Mouse (Mus musculus) brain, adult 2 months (tissue): ENCODE measurements around the gene Arhgap42.

Experiments
- DNase-seq: peaks from one replicate; pipeline ENCODE4 v3.0.0; 2011; ENCODE audit warnings: low read depth, low spot score

Arhgap42 gene

GRCm38 (mm10) chr9:9143102-9143501 lies 95.8 kb downstream of the Arhgap42 start:
- no peak for DNase-seq

GRCm38 (mm10) chr9:9142561-9142960 lies 96.3 kb downstream of the Arhgap42 start:
- no peak for DNase-seq

DNA sequence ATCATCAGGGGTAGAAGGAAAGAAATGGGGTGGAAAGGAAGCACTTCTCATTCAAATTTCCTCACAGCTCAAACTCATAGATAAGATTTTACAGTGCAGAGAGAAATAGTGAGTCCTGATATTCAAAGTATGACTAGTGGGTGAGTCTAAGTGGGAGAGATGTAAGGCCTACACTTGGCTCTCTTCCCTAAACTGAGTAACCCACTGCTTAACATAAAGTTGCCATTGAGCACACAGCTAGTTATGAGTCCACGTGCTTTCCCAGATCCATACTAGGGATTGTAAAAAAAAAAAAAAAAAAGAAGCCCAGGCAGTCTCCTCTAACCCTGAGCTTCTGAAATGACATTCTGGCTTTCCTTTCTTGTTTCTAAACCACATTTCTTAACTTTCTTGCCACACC lies 96.8 kb downstream of the Arhgap42 start:
- peak; percentile 23 for DNase-seq

GRCm38 (mm10) chr9:9128996-9129694 lies 109.8 kb downstream of the Arhgap42 start:
- DNase-seq: no peak

- peak; percentile 26 for DNase-seq
These were observed 111.7 kb downstream of the Arhgap42 start for GRCm38 (mm10) chr9:9127041-9127755.

DNA sequence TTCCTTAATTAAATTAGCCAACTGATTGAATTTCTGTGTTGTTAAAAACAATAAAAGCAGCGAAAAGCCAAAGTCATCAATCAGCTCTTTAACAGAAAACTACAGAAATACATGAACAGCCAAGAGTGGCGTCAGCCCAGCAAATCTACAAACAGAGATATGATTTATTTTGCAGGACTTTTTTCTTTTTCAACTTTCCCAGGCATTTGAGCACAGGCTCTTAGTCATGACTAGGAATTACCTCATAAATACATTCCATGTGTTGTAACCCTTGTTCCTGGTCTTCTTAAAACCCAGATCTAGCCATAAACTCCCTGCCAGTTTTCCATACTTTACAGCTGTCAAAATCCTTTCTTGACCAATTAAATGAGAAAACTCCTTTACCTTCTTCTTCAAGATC lies 114.7 kb downstream of the Arhgap42 start:
- no peak for DNase-seq

DNA sequence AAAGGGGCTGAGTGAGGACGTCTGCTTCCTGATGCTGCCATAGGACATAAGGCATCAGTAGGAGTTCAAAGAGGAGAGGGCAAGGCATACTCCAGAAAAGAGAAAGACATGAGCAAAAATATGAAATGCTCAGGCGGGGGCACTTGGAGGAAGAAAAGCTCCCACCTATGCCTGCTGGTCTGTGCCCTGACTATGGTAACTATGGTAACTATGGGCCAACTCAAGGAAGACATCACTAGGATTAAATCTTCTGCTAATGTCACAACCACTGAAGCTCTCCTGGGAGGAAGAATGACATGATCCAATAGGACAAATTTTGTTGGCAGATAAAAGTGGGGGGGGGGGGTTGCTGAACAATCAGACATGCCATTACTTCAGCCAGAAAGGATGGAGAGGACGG lies 124.6 kb downstream of the Arhgap42 start:
- DNase-seq: no peak

GRCm38 (mm10) chr9:9113847-9114246 lies 125.1 kb downstream of the Arhgap42 start:
- no peak for DNase-seq

- peak; percentile 10 for DNase-seq
These were observed 126.0 kb downstream of the Arhgap42 start for GRCm38 (mm10) chr9:9112921-9113320.

GRCm38 (mm10) chr9:9107697-9108096 lies 131.2 kb downstream of the Arhgap42 start:
- no peak for DNase-seq

DNA sequence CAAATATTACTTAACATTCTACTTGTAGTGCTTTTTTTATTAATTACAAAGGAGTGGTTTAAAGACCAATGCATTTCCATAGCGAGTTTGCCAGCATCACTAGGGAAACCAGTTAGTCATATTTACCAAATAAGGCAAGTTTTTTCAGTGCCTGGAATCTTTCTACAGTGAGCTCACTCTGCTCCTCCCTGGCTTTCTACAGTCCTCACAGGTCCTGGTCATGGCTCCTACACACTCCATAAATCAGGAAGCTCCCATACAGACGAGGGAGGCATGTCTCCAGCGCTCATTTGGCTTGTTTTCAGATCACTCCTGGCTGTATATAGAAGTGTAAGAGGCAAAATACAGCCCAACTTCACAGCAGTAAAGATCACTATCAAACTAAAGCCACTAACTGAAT lies 134.1 kb downstream of the Arhgap42 start:
- peak; percentile 65 for DNase-seq

GRCm38 (mm10) chr9:9102158-9102514 lies 136.8 kb downstream of the Arhgap42 start:
- DNase-seq: peak; percentile 74

GRCm38 (mm10) chr9:9101482-9102157 lies 137.3 kb downstream of the Arhgap42 start:
- DNase-seq: peak; percentile 80

DNA sequence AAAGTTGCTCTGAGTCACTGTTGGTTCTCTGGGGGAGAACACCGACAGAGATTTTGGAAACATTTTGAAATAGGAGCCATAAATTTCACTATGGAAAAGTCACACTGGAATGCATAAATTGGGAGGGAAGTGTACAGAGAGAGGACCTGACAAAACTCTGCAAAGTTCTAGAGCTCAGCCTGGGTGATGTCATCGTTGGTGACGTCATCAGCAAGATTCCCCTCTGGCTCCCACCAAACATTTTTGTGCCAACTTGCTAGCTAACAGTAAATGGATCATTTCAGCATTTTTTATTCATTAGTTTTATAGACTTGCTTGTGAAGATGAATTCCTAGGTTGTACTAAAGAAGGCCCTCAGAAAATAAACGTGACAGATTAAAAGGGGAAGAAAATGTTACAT lies 137.8 kb downstream of the Arhgap42 start:
- peak; percentile 29 for DNase-seq

GRCm38 (mm10) chr9:9097835-9098234 lies 141.1 kb downstream of the Arhgap42 start:
- no peak for DNase-seq

DNA sequence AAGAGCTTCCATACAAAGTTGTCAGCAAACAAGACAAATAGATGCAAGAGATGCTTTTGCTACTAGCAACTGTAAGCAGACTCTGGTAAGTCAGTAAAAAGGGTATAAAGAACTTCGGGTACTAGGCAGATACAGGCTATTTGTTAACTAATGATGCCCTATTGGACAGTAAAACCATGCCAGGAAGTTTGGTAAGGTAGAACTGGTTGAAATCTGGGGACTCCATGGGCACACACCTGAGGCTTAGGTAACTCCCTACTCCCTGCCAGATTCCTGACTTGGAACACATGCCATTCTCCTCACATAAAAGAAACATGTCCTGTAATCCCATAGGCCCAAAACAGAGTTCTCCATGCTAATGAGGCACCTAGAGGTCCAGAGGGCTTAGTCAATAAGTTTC lies 142.1 kb downstream of the Arhgap42 start:
- no peak for DNase-seq

DNA sequence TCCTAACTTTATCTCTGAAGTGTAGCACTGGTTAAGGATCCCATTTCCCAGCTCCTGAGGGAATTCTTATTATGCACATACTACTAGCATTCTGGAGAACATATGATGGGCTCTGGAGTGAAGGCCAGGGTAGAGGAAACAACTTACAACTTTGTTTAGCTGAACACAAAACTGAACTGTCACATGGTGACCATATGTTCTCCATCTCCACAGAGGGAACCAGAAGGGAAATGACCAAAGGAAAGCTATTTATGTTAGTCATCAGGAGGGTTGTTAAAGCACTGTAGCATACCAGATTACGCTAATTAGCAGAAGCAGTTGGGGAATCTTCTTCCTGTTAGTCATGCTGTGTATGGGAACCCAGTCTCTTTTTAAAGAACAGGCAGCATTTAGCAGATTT lies 145.8 kb downstream of the Arhgap42 start:
- DNase-seq: peak; percentile 52

DNA sequence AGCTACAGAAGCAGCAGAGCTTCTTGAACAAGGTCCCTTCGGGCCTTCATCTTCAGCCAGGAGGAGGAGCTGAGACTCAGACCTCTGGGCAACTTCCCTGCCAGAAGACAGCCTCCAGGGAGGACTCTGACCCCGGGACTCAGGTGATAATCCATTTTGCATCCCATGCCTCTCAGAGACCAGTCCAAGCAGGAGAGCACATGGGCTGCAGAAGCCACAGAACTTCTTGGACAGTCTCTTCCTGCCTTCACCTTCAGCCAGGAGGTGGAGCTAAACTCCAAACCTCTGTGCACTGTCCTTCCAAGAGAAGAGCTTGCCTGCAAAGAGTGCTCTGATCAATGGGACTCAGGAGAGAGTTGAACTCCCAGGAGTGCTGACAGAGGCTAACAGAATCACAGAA lies 155.5 kb downstream of the Arhgap42 start:
- DNase-seq: peak; percentile 33

DNA sequence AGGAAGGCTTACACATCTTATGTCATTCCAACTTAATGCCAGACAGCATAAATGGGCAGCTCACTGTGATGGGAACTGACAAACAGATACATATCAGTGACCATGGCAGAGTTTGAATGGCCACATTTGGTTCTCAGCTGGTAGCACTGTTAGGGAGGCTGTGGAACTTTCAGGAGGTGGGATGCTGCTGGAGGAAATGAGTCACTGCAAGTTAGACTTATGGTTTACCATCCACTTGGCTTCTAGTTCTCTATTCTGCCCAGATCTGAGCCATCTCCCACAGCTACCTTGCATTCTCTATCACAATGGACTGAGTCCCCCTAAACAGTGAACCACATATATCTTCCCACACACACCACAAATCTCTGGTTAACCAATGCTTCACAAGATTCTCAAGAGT lies 186.0 kb downstream of the Arhgap42 start:
- DNase-seq: peak; percentile 22

GRCm38 (mm10) chr9:9051184-9051583 lies 187.7 kb downstream of the Arhgap42 start:
- peak; percentile 69 for DNase-seq

- DNase-seq: no peak
These were observed 189.7 kb downstream of the Arhgap42 start for GRCm38 (mm10) chr9:9049202-9049601.

DNA sequence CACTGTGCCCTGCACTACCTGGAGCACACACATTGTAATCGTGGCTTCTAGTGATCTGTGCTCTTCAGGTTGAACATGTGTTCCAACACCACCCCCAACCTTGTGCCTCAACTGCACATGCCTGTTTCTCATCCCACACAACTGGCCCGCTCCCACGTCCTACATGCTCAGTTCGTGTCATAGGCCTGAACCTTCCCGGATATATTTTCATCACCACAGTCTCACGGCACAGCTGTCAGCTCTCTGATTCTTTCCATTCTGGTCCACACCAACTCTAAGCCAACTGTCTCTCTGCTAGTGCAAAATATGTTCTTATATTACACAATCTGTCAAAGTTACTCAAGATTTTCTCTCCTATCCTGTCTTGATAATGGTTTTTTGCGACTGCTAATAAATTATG lies 197.9 kb downstream of the Arhgap42 start:
- peak; percentile 83 for DNase-seq
